Mouse (Mus musculus) mesoderm, embryonic 11.5 days (tissue): Measurements from ENCODE around the gene Tnfrsf1a.
A peak's percentile ranks its signal among the peaks of the same experiment; 100 is the strongest.

Experiments used
- DNase-seq: peaks from one replicate; pipeline ENCODE4 v3.0.0-alpha.2; 2012; ENCODE audit warnings: low read depth, low spot score

Tnfrsf1a gene

DNA sequence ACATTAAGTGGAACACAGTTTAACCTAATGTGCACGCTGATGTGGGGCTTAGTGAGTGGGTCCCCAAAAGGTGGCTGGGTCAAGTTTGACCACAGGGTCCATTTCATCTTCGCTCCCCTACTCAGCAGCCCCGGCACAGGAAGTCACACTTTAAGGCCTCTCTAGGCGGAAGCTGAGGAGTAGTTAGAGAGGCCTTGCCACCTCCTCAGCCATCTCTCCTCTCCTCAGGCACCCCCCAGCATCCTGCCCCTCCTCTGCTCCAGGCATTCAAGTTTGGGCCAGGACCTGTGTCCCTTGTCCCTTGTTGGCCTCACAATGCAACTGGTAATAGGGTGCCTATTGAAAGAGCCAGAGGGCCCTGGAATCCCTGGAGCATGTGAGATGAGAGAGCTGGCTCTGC lies 4.5 kb downstream of the Tnfrsf1a start:
- DNase-seq: no peak

DNA sequence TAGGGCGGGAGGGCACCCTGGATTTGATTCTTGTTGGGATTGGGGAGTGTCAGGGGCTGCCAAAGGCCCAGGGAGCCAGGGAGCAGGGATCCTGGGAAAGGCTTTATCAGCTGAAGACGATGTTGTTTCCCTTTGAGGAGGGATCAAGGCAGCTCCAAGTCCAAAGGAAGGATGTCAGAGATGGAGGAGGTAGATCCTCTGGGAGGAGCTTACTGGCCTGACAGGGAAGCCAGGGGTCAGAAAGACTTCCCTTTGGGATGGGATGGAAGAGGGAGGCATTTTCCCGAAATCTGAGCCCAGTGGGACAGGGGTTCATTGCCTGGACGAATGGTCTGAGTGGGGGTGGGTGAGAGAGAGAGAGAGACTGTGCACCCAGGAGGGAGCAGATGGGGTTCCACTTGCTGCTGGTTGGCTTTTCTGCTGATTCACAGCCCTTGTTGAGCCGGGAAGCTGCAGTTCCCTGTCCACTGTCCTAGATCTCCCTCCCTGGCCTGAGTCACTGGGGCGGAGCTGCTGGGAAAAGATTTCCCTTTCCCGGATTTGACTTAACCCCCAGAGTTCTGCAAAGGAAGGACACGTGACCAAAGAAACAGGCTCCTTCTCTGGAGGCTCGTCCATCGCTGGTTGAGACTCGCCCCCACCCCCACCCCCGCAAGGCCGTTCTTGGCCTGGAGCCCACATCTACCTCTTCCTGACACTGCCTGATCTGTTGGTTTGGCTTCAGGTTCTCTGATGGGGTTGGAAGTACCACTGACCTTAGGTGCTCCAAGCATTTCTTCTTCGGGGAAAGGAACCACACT lies 5.4 kb downstream of the Tnfrsf1a start:
- DNase-seq: no peak

DNA sequence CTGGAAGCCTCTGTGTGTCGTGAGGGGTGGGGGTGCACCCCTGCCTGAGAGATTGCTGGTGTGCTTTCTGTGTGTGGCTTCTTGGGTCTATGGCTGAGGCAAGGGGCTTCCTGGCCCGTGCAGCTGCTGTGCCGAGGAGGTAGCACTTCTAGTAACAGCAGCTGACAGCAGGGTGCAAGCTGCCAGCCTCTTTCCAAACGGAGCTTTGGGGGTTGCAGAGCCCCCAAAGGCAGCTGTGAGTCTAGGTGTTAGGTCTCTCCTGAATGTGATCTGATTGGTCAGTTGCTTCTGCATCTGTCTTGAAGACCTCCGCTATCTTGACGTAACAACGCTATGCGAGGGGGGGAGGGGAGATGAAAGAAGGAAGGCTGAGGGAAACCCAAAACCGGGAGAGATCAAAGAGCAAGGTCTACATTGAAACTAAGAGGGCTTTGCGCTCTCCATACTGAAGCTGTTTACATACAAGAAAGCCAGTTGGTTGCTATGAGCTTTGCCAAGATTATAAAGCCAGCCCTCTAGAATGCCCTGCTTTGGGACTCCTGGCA lies 6.1 kb downstream of the Tnfrsf1a start:
- peak; percentile 58 for DNase-seq

DNA sequence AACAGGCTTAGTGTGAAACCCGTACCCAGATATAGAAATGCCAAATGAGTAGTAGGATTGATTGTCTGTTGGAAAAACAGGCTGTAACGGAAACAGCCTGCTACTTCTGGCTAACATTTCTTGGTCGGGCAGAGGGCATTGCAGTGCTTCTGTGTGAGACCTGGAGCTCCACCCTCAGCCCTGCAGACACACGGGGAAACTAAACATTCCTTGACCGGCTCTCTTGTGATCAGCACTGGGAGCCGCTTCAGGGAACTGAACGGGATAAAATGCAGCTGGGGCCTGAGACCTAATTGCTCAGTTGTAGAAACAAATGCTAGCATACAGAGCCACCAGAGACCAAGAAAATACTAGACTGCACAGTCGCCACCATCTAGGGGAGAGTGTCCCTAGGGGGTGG lies 7.1 kb downstream of the Tnfrsf1a start:
- no peak for DNase-seq

DNA sequence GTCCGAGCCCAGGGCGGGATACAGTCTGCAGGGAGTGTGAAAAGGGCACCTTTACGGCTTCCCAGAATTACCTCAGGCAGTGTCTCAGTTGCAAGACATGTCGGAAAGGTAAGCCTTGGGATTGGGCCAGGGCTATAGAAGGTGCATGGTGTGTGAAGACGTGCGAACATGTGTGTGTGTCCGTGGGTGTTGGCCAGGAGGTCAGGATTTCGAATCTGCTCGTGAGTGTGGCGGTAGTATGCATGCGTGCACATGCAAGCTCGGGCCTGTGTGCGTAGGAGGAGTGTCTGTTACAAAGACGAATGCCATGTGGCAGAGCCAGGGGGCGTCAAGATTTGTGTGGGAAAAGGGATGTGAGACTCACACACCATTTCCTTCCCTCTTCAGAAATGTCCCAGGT lies 8.2 kb downstream of the Tnfrsf1a start:
- no peak for DNase-seq

DNA sequence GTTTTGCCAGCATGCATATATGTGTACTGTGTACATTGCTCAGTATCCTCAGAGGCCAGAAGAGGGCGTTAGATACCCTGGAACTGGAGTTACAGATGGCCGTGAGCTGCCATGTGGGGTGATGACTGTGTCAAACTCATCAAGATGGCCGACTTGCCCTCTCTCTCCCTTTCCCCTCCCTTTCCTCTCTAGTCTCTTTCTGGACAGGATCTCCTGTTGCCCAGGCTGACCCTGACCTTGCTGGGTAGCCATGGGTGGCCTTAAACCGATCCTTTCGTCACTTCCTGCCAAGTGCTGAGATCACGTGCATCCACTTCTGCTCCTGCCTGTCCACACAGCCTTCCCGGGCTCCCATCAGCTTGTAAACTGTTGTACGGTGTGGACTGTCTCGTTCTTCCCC lies 10.8 kb downstream of the Tnfrsf1a start:
- DNase-seq: no peak

DNA sequence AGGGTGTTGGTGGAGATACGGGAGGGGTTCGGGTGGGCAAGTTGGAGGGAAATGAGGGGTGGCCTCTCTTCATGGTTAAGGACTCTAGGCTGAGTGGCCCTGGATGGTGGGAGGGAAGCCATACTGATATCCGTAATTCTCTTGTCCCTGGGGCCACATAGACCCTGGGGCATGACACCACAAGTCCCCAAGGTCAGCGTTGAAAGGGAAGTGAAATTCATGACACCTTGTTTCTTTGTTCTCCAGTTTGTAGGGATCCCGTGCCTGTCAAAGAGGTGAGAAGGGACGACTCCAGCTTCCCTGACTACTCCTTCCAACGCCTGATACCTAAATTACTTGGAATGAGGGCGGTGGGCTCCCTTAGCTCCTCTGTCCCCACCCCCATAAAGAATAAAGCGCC lies 11.7 kb downstream of the Tnfrsf1a start:
- no peak for DNase-seq

DNA sequence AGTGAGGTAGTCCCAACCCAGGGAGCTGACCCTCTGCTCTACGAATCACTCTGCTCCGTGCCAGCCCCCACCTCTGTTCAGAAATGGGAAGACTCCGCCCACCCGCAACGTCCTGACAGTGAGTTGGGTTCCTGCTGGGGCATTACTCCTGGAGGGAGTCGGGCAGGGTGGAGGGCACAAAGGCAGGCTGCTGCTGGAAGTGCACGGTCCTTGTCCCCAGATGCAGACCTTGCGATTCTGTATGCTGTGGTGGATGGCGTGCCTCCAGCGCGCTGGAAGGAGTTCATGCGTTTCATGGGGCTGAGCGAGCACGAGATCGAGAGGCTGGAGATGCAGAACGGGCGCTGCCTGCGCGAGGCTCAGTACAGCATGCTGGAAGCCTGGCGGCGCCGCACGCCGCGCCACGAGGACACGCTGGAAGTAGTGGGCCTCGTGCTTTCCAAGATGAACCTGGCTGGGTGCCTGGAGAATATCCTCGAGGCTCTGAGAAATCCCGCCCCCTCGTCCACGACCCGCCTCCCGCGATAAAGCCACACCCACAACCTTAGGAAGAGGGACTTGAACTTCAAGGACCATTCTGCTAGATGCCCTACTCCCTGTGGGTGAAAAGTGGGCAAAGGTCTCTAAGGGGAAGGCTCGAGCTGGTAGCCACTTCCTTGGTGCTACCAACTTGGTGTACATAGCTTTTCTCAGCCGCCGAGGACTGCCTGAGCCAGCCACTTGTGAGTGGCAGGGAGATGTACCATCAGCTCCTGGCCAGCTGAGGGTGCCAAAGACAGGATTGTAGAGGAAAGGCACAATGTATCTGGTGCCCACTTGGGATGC lies 12.5 kb downstream of the Tnfrsf1a start:
- no peak for DNase-seq

DNA sequence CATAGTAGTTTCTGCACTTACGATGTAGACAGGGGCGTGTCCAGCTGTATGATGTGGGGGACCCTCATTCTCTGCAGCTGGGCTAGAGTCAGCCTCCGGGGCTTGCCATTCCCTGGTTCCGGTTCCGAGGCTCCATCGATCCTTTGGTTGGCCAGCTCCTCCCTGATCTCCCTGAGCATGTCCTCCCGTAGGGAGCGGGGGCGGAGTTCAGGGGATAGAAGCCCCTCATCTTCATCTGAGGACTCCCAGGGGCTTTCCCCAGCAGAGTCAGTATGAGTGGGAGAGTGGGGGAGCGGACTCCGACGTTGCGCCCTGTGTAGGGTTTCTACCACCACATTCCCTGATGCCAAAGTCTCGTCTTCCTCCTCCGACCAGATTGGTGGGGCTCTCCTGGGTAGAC lies 13.9 kb downstream of the Tnfrsf1a start:
- no peak for DNase-seq

DNA sequence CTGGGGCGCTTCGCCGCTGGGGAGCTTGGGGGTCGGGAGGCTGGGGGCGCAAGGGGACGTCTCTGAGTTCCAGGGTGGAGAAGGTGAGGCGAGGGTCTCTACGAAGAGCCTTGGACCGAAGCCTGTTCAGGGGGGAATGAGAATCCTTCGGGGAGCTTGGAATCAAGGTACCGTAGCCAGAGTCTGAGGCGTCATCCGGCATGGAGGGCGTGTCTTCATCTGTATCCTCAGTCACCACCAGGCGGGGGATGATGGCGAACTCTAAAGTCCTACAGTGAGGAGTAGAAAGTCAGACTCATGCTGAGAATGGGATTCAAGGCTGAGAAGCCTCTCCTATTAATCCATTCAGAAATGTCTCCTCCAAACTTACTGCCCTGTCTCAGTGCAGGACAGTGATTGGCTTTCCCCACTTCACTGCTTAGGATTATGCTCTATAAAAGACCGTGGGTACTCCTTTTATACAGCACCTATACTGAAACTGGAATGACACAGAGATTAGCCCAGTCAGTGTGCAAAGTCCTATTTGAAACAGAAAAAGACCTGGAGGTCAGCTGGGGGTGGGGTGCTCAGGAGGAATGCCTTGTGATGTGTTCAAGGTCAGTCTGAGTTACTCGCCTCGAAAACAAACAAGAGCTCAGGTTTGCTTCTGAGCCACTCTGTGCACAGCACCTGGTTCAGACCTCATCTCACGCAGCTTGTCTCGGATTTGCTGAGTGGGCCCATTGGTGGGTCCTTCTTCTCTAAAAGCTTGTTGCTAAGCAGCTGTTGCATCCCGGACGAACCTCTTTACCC lies 14.5 kb downstream of the Tnfrsf1a start:
- DNase-seq: no peak

DNA sequence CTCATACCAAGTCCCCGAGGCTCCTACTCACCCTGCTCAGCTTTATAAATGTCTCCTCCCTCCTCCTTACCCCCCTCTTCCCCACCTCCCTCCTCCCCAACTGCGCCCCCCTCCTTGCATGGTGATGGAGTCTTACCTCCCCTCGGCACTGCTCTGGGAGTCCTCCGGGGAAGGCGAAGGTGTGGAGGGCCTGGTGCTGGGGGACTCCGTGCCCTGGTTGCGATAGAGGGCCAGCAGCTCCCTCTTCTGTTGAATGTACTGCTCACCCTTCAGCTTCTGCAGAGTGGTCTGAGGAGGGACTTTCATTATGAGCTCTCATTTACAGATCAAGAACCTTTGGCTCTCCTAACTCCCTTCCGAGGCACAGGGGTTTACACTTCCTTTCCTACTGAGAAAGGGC lies 15.3 kb downstream of the Tnfrsf1a start:
- DNase-seq: no peak

DNA sequence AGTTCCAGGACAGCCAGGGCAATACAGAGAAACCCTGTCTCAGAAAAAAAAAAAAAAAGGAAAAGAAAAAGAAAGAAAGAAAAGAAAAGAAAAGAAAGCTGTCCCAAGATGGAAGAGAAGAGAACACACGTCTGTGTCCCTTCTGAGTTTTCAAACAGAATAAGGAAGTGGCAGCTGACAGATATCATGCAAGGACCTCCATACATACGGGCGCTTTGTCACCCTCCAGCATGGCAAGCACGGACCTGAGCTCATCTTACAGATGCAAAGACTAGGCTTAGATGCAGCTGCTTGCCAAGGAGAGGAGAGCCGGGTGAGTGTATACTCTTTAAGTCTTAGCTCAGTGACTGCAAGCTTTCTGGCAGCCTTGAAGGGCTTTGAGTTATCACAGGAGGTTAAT lies 16.4 kb downstream of the Tnfrsf1a start:
- DNase-seq: no peak

DNA sequence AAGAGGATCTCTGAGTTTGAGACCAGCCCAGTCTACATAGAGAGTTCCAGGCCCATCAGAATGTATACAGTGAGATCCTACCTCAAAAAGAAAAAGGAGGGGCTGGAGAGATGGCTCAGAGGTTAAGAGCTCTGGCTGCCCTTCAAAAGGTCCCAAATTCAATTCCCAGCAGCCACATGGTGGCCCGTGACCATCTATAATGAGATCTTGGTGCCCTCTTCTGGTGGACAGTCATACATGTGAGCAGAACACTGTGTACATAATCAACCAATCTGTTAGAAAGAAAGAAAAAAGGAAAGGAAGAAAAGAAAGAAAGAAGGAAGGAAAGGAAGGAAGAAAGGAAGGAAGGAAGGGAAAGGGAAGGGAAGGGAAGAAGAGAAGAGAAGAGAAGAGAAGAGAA lies 17.0 kb downstream of the Tnfrsf1a start:
- DNase-seq: no peak

DNA sequence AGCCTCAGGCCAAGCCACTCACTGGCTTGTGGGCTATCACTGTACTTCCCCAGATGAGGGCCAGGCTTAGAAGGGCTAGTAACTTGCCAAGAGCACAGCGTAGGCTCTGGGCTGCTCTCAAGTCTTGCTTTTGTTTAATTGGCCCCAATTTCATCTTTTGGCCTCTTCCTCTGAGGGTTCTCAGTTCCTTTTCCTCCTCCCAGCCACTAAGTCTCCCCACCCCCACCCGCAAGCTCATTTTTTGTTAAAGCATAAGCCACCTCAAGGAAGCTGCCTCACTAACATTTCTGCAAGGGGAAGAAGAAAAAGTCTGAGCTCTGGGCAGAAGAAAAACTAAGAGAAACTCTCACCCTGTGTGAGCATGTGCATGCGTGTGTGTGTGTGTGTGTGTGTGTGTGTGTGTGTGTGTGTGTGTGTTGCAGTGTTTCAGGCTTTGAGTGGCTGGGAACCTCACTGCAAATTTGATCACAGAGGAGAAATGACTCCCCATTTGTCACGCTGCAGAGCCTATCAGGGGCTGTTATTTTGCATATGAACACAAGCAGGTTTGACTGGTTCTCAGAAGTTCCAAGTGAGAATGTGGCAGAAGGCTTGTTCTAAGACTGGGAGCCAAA lies 18.7 kb downstream of the Tnfrsf1a start:
- peak; percentile 38 for DNase-seq

DNA sequence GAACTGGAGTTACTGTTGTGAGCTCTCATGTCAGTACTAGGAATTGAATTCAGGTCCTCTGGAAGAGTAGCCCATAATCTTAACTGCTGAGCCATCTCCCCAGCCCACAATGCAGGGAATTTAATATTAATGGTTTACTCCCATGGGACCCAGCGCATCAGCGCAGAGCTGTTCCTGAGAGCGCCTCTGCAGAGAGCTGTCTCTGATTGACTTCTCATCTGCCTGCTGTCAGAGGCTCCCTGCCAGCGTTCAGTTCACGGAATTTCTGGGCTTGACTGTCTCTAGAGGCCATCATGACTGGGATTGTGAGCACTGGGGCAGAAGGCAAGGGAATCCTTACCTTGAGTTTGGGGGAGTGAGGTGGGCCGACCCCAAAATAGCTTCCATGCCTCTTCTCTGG lies 27.9 kb downstream of the Tnfrsf1a start:
- peak; percentile 54 for DNase-seq

DNA sequence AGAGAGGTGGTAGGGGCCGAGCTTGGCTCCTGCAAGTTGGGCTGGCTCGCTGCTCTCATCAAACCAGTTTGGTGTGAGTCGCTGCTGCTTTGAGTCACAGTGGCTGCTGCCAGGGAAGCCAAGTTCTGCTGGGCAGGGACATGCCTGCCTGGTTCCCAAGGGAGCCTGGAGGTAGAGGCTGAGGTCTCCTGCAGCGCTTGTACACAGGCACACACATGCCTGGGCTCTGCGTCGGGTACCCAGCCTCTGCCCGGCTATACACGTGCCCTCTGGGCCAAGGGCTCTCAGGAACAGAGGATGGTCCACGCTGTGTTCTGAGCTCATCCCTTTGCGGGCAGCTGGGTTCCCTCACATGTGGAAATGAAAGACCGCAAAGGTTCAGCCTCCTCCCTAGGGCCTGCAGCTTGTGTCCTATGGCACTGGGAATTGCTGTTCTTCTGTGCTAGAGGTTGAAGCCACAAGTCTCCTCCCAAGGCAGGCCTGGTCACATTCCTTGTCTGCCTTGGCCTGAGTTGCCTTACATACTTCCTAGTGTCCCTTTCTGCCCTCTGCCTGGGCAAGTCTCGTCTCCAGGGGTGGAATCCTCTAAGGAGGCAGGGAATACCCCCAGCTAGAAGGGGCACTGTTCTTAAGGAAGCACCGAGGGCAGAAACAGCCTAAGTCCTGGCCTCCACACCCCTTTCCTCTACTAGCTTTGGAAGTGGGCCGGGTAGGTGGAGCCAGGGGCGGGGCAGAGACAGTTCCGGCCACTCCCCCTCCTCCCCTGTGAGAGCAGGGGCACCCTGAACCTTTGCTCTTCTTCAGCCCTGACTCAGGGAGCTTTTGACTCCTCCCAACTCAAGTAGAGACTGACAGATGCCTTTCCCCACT lies 28.7 kb downstream of the Tnfrsf1a start:
- DNase-seq: no peak

DNA sequence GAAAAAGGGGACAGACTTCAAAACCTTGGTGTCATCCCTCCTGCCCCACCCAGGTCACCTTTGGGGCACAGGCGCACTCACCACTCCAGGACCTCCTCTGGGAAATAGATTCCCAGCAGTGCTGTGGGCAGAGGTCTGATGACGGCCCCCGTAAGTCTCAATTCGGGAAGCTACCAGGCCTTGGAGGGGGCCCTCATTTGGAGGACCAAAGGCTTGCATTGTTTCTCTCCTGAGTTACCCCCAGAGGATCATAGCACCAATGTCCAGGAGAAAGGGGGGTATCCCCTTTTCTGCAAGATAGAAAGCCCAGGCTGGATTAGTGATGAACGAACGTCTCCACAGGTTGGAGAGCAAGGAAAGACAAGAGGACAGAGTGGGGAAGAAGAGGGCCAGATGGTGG lies 29.5 kb downstream of the Tnfrsf1a start:
- no peak for DNase-seq

DNA sequence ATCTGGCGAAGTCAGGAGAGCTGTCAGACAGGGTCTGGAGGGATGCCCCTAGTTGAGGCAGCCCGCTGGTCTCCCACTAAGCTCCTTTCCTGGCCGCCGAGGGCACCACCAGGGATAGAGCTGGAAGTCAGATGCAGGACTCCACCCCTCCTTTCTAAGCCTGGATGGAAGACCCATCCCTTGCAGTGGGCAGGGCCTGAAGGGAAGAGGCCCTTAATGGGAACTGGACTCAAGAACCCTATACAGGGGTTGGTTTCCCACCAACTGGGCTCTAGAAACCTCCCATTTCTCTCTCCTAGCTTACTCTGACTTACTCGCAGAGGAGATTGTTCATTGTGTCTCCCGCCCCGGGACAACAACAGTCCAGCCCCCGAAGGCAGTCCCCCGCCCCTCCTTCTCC lies 30.6 kb downstream of the Tnfrsf1a start:
- DNase-seq: no peak

DNA sequence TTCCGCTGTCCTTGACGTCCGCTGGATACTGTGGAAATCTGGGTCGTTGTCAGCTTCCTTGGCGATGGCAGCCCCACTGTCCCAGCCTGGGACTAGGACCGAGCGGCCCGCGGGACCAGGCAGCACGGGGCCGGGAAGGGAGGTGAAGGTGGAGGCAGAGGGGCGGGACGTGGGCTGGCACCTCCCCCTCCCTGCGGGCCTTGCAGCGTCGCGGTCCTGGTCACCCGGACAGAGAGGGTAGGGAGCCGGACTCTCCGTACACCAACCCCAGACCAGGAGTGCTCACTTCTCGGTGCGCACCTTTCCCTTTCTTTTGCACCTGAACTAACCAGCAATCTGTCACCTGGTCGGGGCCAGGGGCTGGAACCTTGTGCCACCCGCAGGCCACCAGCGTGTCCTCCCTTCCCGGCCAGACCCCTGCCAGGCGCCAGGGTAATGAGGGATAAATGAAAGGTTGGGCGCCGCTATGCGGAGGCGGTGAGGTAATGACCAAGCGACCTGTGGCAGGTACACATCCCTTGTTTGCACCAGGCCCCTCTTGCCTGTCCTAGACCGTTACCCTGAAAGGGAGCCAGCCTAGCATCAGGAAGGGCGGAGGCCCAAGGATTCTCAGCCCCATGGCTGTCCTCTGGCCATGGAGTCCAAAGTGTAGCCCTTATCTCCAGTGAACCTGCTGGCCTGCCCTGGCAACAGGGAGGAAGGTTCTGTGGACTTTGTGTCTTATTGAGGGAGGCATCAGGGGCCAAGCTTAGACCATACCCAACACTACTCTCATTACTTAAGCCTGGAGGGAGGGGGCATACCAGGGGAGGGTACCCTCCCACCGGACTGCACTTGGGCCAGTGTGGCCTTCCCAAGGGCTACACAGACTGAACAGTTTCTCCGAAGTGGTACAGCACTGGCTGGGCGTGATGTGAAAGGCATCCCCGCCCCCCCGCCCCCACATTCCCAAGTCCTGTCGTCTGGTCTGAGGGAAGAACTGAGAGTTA lies 31.5 kb downstream of the Tnfrsf1a start, which contains the start of gene Plekhg6:
Gene Plekhg6 (minus strand): TSS at position 422 of the 989 bp plus-strand sequence.
- DNase-seq: no peak
